Mouse (Mus musculus): ENCODE measurements around the gene Vmn2r90.

DNA sequence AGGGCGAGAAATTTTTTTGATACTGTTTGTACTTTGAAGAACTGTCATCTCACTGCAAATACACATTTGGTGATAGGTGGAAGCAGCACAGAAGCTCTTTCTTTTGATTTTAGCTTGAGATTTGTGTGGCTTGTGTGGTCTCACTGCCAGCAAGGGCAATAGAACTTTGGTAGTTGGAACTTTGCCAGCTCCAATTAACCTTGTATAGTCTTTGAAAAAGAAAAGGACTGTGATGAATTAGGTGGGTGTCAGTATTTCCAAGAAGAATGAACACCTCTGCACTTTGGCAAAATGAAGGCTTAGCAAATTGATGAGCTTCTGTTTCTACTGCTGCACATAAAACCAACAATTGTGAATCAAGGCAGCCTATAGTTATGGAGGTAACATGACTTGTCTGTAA is 24.8 kb upstream of the Vmn2r90 start:
- TF ChIP-seq CTCF (IDR thresholded peaks at IDR 0.05; ENCODE audit: control insufficient read depth, insufficient read depth, insufficient read length): no peak
- no peak for TF ChIP-seq USF1 (IDR thresholded peaks at IDR 0.05; ENCODE audit: low read depth)
- TF ChIP-seq CEBPB (IDR thresholded peaks at IDR 0.05; ENCODE audit: low read depth): no peak
- TF ChIP-seq MAX (IDR thresholded peaks at IDR 0.05): no peak
- no peak for TF ChIP-seq MYOG (IDR thresholded peaks at IDR 0.05; ENCODE audit: control insufficient read depth, extremely low read depth, insufficient read length)
- TF ChIP-seq MYOD1 (IDR thresholded peaks at IDR 0.05; ENCODE audit: control insufficient read depth, insufficient read length, low read depth): no peak

Measured in C2C12 (cell line).